In genomic region chr2:75701822-75702587, GRCm38 (mm10) we compare ENCODE assay signal across 8 mouse cellular contexts. TPM values are rescaled to one million over a fixed set of nuclear protein-coding genes. Genes with fewer than 3 reads are reported as not detected.
DNase-seq lines count a peak whose midpoint lies in the region; ATAC-seq and TF ChIP-seq lines count a peak whose summit lies in the region.

No protein-coding gene starts in this region.

- intact Hi-C loops in heart, postnatal 36 days (cut with DNase I) = loop anchor here (5.0 kb wide), 1 partner anchor 280 kb away; the partner anchor contains the start of gene Ttc30a1

- no peak for ATAC-seq in heart, embryonic 13.5 days (ENCODE audit: extremely low read depth, insufficient number of reproducible peaks, low FRiP score, low TSS enrichment)
- no peak for ATAC-seq in forebrain, embryonic 15.5 days (replicated peaks)
- no peak for ATAC-seq in liver, embryonic 13.5 days (ENCODE audit: low read depth)
- ATAC-seq in CD4-positive, CD25-positive, alpha-beta regulatory T cell, adult 4 months = no peak

- TF ChIP-seq CTCF in E14TG2a.4 (conservative IDR thresholded peaks at IDR 0.05; ENCODE audit: low read length) = no peak

- peak overlapping the region; percentile 88 for H3K4me2 ChIP-seq in heart, embryonic 13.5 days
- H3K4me2 ChIP-seq in forebrain, embryonic 15.5 days (replicated peaks) = no peak overlapping the region; the same call in 1 of the 2 replicates
- peak overlapping the region; percentile 85 for H3K4me2 ChIP-seq in liver, embryonic 13.5 days

- no peak for DNase-seq in heart, postnatal 36 days
- no peak for DNase-seq in liver, embryonic 13.5 days
- no peak for DNase-seq in cerebellum, adult 11 months
- DNase-seq in kidney, adult 9 months = no peak

- H3K27ac ChIP-seq in heart, embryonic 13.5 days (replicated peaks) = peak overlapping the region; percentile 98; the same call in 1 of the 2 replicates
- no peak overlapping the region for H3K27ac ChIP-seq in forebrain, embryonic 15.5 days (replicated peaks)
- peak overlapping the region; percentile 100 for H3K27ac ChIP-seq in liver, embryonic 13.5 days

- no peaks in the 10 kb centered on the region for H3K9me3 ChIP-seq in heart, embryonic 13.5 days
- H3K9me3 ChIP-seq in E14TG2a.4 (ENCODE audit: low read length) = no peaks in the 10 kb centered on the region
- no peaks in the 10 kb centered on the region for H3K9me3 ChIP-seq in forebrain, embryonic 15.5 days
- H3K9me3 ChIP-seq in liver, embryonic 13.5 days (replicated peaks) = no peaks in the 10 kb centered on the region

- H3K4me3 ChIP-seq in heart, embryonic 13.5 days = peak overlapping the region; percentile 83
- peak overlapping the region; percentile 97; the same call in 1 of the 2 replicates for H3K4me3 ChIP-seq in E14TG2a.4 (replicated peaks; ENCODE audit: low read length)
- peak overlapping the region; percentile 54; the same call in 1 of the 2 replicates for H3K4me3 ChIP-seq in forebrain, embryonic 15.5 days
- peak overlapping the region; percentile 93 for H3K4me3 ChIP-seq in liver, embryonic 13.5 days (replicated peaks)

- 41% methylated on average over 9 of the region's 9 CpGs for WGBS in heart, embryonic 13.5 days
- 81% methylated on average over 9 of the region's 9 CpGs for WGBS in forebrain, embryonic 15.5 days
- 28% methylated on average over 9 of the region's 9 CpGs for WGBS in liver, embryonic 13.5 days (ENCODE audit: insufficient replicate concordance)

- H3K36me3 ChIP-seq in heart, embryonic 13.5 days = peaks cover 2% of the 10 kb centered on the region; the same call in 1 of the 2 replicates
- H3K36me3 ChIP-seq in E14TG2a.4 (ENCODE audit: insufficient read depth, low read length) = peaks cover 43% of the 10 kb centered on the region
- no peaks in the 10 kb centered on the region for H3K36me3 ChIP-seq in forebrain, embryonic 15.5 days
- peaks cover 34% of the 10 kb centered on the region for H3K36me3 ChIP-seq in liver, embryonic 13.5 days

- no peaks in the 10 kb centered on the region for H3K27me3 ChIP-seq in heart, embryonic 13.5 days (replicated peaks)
- H3K27me3 ChIP-seq in E14TG2a.4 (ENCODE audit: insufficient read depth, low read length) = no peaks in the 10 kb centered on the region
- no peaks in the 10 kb centered on the region for H3K27me3 ChIP-seq in forebrain, embryonic 15.5 days
- H3K27me3 ChIP-seq in liver, embryonic 13.5 days = no peaks in the 10 kb centered on the region

- peaks cover 77% of the 10 kb centered on the region for H3K4me1 ChIP-seq in heart, embryonic 13.5 days
- peaks cover 81% of the 10 kb centered on the region for H3K4me1 ChIP-seq in E14TG2a.4 (replicated peaks; ENCODE audit: low read depth, low read length)
- peaks cover 33% of the 10 kb centered on the region for H3K4me1 ChIP-seq in forebrain, embryonic 15.5 days
- H3K4me1 ChIP-seq in liver, embryonic 13.5 days (replicated peaks) = peaks cover 76% of the 10 kb centered on the region

- peak overlapping the region; percentile 95 for H3K9ac ChIP-seq in heart, embryonic 13.5 days
- H3K9ac ChIP-seq in forebrain, embryonic 15.5 days (replicated peaks) = no peak overlapping the region
- H3K9ac ChIP-seq in liver, embryonic 13.5 days = peak overlapping the region; percentile 99

RNA-seq across cellular contexts. Expression of gene Nfe2l2, which starts 2.4 kb away (rescaled TPM):
- polyA plus RNA-seq in heart, embryonic 13.5 days (2015; fragmentation: Nextera tagmentation; extraction: Ambion mirVana) = 42.8 and 43.7 TPM in 2 replicates
- 10 to 100 TPM; 66.7 to 70.2 TPM for total RNA-seq in heart, postnatal 36 days (2021)
- 13.3 and 14.3 TPM in 2 replicates for polyA plus RNA-seq in forebrain, embryonic 15.5 days (2015; fragmentation: Nextera tagmentation; extraction: Ambion mirVana)
- 44.6 and 54.3 TPM in 2 replicates for polyA plus RNA-seq in liver, embryonic 13.5 days (2015; fragmentation: Nextera tagmentation; extraction: Ambion mirVana)
- 10 to 100 TPM; 41.7 to 45.5 TPM for polyA plus RNA-seq in CD4-positive, CD25-positive, alpha-beta regulatory T cell, adult 4 months (2017; shearing (Covaris generic))

RNA-seq across cellular contexts. Expression of gene Hnrnpa3, which starts 42.9 kb away (rescaled TPM):
- 188 and 192 TPM in 2 replicates for polyA plus RNA-seq in heart, embryonic 13.5 days (2015; fragmentation: Nextera tagmentation; extraction: Ambion mirVana)
- 100 to 1,000 TPM; 137 to 165 TPM for total RNA-seq in heart, postnatal 36 days (2021)
- polyA plus RNA-seq in forebrain, embryonic 15.5 days (2015; fragmentation: Nextera tagmentation; extraction: Ambion mirVana) = 256 and 258 TPM in 2 replicates
- polyA plus RNA-seq in liver, embryonic 13.5 days (2015; fragmentation: Nextera tagmentation; extraction: Ambion mirVana) = 161 and 182 TPM in 2 replicates
- 100 to 1,000 TPM; 113 to 198 TPM for polyA plus RNA-seq in CD4-positive, CD25-positive, alpha-beta regulatory T cell, adult 4 months (2017; shearing (Covaris generic))
